Mouse (Mus musculus) cerebellum, adult 8-10 months (tissue): ENCODE results near the gene Gm20517.
"Not testable (repeated sequence)": the region's sequence is repeated elsewhere in the genome, so short reads cannot be mapped to it uniquely, and the experiment has no call there.

Experiments
- DNase-seq: peaks from one replicate; pipeline ENCODE4 v3.0.0; 2022

Gm20517 gene

DNA sequence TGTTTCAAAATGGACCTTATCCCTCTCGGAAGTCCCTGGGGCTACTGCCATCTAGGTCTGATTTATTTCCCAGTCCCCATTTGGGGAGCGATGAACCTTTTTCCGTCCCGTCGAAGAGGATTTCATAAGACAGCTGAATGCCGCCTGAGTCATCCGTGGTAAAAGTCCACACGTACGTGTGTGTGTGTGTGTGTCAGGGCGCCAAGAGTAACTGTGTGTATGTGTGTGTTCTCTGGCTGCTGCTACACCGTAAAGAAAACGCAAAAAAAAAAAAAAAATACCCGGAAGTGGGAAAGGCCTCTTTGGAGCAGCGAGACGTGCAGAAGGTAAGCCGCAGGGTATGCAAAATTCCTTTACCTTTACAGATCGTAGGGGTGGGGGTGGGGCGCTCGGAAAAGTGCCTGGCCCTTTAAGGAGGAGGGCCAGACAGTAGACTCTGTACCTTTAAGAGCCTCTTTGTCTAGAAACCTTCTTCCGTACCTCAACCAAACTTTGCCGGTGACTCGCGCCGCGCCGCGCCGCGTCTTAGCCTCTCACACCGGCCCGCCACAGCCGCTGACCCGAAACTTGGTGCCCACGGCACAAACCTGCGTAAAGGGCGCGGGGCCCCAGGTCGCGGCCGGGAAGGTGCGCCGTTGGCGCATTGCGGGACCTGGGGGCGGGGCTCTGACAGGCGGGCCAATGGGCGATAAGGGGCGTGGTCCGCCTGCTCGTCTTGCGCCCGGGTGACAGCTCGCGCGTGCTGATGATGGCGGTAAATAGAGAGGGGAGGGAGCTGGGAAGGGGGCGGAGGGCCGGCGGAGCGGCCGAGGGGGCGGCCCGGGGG, 17.7 kb downstream of the Gm20517 start:
- peak; percentile 93 for DNase-seq

DNA sequence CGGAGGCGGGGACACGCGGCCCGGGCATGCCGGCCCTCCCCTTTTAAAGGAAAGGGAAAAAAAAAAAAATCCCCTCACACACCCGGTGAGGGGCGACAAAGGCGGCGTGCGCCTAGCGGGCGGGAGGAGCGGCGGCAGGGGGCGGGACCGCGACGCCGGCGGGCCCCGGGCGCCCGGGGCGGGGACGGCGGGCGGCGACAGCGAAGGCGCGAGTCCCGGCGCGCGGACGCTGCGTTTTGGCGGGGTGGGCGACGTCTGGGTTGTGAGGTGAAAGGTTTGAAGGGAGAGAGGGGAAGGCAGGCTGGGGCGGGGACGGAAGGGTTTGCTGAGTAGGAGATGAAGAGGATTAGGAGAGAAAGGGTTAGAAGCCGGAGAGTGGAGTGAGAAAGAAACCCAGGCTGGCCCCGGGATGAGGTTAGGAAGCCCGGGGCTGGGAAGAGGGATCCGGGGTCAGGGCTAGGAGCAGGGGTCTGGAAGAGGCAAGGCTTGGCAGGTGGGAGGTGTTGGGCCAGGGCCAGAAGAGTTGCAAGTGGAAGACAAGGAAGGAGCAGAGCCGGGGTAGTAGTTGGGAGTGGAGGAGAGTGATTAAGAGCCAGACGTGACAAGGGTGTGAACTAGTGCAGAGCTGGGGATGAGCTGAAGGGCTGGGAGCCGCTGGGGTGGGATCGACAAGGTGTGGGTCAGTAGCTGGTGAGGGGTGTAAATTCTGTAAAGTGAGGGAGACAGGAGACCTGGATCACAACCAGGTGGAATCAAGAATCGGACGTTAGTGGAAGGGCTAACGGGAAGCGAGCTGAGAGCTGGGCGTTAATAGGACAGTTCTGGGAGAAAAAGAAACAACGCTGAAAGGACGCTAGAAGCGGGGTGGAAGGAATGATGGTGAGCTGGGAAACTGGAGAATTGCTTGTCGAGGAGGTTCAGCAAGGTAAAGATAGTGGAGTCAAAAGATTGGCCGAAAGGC, 18.6 kb downstream of the Gm20517 start:
- peak; percentile 62 for DNase-seq

DNA sequence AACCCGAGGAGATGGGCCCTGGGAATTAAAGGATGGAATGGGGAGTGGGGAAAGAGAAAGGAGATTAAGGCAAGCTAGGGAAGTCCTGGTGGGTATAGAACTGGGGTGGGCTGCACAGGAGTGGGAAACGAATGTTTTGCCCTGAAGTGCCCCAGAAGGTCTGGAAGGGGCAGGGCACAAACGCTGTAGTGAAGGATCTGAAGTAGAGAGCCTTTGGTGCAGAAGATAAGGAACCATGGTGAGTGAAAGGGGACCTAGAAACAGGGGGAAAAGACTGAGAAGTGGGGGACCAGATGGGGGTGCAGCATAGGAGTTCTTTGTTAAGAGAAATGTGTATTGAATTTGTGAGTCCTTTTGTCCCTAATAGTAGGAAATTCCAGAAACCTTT, 19.3 kb downstream of the Gm20517 start, which contains the start of gene Usp49:
TSS of gene Usp49 (plus strand) at position 13 of the 388 bp plus-strand sequence.
- no peak for DNase-seq

DNA sequence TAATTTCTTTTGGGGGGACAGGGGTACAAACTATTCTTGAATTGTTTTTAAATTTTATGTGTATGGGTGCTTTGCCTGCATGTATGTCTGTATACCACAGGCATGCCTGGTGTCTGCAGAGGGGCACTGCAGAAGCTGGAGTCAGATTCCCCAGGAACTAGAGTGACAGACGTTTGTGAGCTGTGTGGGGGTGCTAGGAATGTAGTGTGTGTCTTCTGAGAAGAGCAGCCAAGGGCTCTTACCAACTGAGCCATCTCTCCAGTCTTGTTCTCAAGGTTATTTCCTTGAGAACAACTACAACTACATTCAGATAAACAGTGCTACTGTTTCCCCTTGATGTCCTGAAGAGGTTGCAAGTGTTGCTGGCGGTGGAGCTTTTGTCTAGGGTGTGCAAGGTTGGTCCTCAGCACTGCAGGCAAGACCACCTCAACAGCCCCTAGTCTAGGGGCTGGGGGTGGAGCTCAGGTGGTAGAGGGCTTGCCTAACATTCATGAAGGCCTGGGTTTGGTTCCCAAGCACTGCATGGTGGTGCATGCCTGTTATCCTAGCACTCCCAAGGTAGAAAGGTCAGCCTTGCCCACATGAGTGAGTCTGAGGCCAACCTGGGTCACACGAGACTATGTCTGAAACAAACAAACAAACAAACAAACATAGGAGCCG, 20.9 kb downstream of the Gm20517 start:
- no peak for DNase-seq

DNA sequence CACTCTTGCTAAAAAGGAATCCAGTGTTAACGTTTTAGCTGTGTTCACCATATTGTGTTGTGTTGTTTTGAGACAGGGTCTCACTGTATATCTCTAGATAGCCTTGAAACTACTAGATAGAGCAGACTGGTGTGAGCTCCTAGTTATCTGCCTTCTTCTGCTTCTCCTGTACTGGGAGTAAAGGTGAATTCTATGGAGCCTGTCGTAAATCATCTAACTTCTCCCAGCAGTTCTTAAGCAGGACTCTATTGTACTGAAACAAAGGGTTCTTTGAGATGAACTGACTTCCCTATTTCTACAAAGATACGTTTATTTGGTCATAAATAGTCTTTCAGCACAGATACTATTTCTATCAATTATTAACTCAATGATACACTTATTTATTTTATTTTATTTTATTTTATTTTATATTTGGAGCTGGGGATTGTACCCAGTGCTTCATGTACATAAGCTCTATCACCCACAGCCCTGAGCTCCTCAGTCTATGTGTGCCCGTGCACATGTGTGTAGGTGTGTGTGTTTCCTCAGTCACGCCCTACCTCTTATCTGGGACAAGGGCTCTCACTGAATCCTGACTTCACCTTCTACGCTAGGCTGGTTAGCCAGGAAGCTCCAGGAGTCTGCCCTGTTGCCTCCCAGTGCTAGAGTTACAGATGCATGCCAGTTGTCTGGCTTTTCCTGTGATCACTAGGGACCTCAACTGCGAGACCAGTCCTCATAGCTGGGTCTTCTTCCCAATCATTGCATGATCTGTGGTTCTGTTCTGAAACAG, 22.8 kb downstream of the Gm20517 start:
- no peak for DNase-seq

DNA sequence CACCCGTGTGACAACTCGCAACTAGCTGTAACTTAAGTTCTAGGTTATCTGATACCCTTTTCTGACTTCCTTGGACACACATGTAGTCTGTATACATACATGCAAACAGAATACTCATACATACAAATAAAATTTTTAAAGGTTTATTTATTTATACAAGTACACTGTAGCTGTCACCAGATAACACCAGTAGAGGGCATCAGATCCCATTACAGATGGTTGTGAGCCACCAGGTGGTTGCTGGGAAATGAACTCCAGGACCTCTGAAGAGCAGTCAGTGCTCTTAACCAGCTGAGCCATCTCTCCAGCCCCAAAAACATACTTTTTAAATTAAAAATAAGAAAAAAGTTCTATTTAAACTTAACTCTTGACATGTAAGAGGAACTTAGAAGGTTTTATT, 31.6 kb downstream of the Gm20517 start:
- no peak for DNase-seq

DNA sequence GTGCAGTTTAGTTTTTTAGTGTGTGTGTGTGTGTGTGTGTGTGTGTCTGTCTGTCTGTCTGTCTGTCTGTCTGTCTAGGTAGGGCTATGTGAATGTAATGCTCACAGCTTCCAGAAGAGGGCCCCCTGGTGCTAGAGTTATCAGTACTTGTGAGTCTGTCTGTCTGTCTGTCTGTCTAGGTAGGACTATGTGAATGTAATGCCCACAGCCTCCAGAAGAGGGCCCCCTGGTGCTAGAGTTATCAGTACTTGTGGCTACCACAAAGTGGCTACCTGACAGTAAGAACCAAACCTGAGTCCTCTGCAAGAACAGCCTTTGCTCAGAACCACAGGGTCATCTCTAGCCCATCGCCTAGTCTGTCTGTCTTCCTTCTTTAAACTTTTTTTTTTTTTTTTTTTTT, 35.3 kb downstream of the Gm20517 start:
- peak; percentile 27 for DNase-seq

DNA sequence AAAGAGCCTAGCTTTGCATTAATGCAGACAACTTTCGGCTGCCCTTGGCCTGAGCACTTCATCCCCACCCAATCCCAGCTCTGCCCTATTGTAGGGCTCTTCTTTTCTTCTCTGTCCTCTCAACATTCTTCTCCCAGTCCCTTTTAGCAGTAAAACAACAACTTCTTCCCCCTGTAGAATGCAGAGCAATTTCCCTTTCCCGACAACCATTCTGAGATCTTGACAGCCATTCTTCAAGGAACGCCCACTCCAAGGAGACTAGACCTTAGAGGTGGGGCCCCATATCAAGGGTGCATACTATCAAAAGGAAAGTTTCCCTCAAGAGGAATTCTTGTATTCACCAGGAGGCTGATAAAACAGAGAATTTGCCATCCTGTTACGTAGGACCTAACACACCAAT, 37.6 kb downstream of the Gm20517 start:
- no peak for DNase-seq

DNA sequence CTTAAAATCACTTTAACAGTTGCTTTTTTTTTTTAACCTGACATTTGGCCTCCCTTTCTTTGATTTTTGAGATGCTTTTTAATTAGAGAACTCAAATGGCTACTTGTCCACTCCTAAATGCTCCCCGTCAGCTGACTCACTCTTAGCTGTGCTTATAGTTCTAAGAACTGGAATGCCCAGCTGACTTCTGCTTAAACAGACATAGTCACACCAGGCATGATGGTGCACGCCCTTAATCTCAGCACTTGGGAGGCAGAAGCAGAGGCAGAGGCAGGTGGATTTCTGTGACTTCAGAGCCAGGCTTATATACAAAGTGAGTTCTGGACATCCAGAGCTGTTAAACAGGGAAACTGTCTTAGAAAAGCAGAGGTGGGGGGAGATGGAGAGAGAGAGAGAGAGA, 40.6 kb downstream of the Gm20517 start:
- DNase-seq: no peak

DNA sequence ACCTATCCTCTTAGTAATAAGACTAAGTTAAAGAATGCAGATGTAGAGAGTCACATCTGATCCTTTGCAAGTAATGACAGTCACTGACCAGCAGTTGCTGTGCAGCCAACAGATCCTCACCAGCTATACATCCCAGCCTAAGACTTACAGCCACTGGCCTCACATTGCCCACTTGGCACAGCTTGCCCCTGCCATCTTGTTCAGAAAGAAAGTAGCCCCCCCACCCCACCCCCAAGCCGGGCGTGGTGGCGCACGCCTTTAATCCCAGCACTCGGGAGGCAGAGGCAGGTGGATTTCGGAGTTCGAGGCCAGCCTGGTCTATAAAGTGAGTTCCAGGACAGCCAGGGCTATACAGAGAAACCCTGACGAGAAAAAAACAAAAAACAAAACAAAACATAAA, 43.0 kb downstream of the Gm20517 start:
- DNase-seq: not testable (repeated sequence)

DNA sequence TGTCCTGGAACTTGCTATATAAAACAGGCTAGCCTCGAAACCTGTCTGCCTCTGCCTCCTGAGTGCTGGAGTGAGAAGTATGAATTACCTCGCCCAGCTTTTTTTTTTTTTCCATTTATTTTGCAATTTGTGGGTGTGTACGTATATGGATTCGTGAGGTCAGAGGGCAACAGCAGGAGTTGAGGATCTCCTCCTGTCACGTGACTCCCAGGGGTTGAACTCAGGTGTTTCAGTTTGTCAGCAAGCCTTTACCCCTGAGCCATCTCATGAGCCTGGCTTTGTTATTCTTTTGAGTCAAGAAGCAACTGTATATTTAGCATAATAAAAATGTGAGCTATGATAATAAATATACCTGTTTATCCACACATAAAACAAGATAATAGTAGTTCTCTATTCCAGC, 44.3 kb downstream of the Gm20517 start:
- no peak for DNase-seq

DNA sequence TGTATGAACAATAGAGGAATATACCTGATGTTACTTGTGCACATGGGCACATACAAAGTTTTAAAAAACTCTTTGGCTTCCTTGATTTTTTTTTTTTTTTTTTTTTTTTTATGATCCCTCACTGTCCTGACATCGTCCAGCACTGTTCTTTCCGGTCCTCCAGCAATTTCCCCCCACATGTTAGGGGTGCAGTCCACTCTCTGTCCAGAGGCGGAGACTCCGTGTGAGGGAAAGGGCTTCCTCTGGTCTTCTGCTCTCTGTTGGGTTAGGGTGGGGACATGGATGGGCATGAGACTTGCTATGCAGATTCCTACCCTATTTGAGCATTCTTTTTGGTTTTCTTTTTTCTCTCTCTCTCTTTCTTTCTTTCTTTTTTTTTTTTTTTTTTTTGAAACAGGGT, 46.5 kb downstream of the Gm20517 start:
- no peak for DNase-seq

DNA sequence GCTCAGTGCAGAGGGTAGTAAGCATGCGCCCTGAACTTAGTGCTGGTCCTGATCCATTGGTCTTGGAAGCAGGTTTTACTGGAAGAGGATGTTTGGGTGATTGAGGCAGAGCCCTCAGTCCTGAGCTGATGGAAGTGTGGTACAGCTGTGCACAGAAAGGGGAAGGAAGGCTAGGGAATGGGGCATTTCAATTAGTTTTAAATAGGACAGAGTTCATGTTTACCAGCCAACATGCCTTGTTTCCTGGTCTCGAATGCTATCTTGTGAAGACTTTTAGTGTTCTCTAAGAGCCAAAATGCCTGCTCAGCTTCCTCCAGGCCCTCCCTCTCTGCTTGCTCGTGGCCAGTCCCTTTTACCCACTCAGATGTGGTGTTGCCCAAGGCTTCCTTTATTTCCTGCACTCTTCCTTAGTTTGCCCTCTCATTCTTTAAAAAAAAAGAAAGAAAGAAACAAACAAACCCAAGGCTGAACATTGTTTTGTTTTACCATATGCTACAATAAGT, 47.4 kb downstream of the Gm20517 start:
- no peak for DNase-seq

DNA sequence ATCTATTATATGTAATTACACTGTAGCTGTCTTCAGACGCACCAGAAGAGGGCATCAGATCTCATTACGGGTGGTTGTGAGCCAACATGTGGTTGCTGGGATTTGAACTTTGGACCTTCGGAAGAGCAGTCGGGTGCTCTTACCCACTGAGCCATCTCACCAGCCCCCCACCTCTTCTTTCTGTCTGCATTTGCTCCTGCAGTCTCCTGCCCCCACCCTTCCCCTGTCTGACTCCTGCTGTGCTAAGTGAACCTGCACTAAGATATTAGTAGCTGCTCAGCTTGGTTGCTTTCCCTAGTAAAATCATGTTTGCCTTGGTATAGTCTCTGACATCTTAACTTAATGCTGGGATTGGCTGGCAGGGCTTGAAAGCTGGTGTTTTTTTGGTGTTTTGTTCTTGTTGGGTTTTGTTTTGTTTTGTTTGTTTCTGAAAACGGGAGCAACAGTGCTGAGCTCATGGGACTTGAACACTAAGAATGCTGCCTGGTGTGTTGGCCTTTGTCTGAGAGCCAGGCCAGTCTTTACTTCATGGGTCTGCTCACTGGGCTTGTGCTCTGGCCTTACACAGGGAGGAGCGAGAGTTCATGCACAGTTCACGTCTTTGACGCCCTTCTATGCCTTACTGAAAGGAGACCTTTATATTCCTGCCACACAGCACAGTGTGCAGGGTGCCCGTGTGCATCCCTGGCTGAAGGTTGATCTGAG, 51.8 kb downstream of the Gm20517 start:
- DNase-seq: no peak

DNA sequence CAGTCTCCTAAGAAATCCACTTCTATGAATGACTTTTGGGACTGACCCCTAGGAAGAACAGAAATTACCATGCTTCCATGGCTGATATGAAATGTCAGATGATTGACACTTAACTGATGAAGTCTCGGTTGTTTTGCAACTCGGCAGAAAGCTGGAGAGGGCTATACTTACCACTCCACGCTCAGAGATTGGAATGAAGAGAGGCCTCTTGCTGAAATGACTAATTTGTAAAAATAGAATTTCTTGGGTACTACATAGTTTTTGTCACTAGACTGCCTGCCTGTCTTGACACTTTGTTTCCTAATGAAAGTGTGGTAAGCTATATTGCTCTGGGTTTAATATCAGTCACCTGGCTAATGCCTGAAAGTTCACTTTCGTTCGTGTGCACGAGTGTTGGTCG, 53.1 kb downstream of the Gm20517 start:
- no peak for DNase-seq

DNA sequence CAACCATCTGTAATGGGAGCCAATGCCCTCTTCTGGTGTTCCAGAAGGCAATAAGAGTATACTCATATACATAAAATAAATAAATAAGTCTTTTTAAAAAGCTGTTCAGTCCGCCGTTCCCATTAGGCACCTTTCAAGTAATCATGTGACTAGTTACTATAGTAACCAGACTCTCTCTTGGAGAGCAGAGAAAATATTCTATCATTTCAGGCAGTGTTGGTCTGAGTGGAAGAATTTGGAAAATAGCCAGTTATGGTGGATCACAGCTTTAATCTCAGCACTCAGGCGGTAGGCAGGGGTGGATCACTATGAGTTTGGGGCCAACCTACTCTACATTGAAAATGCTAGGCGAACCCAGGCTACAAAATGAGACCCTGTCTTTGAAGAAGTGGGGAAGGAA, 57.8 kb downstream of the Gm20517 start:
- no peak for DNase-seq

DNA sequence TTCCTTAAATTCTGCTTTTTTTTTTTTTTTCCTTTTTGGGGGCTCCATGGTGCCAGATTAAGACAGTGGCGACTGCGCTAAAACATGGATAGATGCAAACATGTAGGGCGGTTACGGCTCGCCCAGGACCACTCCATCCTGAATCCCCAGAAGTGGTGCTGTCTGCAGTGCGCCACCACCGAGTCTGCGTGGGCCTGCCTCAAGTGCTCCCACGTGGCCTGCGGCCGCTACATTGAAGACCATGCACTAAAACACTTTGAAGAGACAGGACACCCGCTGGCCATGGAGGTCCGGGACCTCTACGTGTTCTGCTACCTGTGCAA, 60.6 kb downstream of the Gm20517 start:
- no peak for DNase-seq

DNA sequence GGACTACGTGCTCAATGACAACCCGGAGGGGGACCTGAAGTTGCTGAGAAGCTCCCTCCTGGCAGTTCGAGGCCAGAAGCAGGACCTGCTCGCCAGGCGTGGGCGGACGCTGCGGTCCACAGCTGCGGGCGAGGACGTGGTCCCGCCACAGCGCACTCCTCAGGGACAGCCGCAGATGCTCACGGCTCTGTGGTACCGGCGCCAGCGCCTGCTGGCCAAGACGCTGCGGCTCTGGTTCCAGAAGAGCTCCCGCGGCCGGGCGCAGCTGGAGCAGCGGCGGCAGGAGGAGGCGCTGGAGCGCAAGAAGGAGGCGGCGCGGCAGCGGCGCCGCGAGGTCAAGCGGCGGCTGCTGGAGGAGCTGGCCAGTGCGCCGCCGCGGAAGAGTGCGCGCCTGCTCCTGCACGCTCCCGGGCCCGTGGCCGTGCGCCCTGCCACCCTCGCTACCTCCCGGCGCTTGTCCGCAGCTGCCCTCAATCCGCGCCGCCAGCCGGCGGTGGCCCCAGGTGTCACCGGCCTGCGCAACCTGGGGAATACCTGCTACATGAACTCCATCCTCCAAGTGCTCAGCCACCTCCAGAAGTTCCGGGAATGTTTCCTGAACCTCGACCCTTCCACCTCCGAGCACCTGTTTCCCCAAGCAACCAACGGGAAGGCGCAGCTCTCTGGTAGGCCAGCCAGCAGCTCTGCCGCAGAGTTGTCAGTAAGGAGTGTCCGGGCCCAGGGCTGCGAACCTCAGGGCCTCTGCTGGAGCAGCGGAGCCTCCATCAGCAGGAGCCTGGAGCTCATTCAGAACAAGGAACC, 61.1 kb downstream of the Gm20517 start:
- no peak for DNase-seq

DNA sequence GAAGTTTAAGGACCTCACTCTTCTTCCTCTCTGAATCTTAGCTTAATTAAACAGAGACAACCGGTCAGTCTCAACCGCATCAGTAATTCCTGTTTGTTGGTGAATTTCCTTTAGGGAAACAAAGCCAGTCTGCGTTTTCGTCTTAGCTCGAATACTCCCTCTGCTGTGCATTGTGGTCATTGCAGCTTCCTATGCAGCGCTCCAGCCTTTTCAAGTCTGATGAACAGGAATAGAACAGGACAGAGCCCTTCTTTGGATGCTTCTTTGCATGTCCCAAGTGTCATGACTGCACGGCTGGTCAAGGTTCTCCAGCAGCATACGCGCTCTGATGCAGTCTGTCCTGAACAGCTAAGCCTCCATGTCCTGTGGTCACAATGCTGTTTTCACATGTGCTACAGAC, 65.2 kb downstream of the Gm20517 start:
- peak; percentile 67 for DNase-seq

DNA sequence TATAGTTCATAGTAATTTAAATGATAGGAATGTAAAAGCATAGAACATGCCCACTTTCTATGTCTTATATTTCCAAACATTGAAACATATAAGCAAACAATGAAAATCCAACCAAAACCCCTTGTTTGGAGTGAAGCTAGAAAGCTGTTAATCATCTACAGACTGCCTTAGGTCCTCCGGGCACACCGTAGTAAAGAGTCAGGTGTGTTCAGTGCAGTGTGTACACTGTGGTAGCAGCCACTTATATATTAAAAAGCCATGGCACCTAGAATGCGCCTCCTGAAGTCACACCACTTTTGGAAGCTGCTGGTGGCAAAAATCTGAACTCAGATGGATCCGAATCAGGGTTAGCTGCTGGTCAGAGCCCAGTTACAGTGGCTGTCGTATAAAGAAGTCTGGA, 66.8 kb downstream of the Gm20517 start:
- no peak for DNase-seq

DNA sequence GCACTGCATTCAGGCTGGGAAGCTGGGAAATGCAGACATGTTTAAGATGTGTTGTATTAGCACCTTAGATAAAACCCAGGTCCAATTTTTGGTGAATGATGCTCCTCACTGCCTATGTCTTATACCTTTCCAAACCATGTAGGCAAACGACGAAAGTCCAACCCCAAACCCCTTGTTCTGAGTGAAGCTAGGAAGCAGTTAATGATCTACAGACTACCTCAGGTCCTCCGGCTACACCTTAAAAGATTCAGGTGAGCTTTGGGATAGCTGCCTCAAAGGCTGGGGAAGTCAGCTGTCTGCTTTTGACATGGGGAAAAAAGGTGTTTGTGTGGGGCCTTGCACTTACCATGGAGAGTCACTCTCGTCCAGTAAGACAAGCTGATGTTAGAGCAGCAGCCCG, 67.3 kb downstream of the Gm20517 start:
- DNase-seq: no peak
